Mouse (Mus musculus) neural tube, embryonic 13.5 days (tissue): ENCODE data around the gene Pnmal2. TPM values are rescaled to one million over a fixed set of nuclear protein-coding genes. Genes with fewer than 3 reads are reported as not detected.

Experiments used
- ATAC-seq: fragments of 200-750 bp; cut with Nextera tagmentation; 2 replicates; pipeline ENCODE4 v1.8.0; 2017; ENCODE audit warnings: low read depth, mild to moderate bottlenecking, moderate TSS enrichment, moderate library complexity
- H3K27ac ChIP-seq: fragments of 300-500 bp; sonication (generic); replicated peaks from 2 replicates; pipeline ENCODE4 v1.5.1; 2015; ENCODE audit warnings: moderate library complexity, mild to moderate bottlenecking, inconsistent platforms
- H3K27me3 ChIP-seq: fragments of 300-500 bp; sonication (generic); 2 replicates; pipeline ENCODE4 v1.6.1; 2015; ENCODE audit warnings: mild to moderate bottlenecking, inconsistent platforms
- H3K36me3 ChIP-seq: fragments of 300-500 bp; sonication (generic); 2 replicates; pipeline ENCODE4 v1.6.1; 2015; ENCODE audit warnings: mild to moderate bottlenecking, inconsistent platforms
- H3K4me1 ChIP-seq: fragments of 300-500 bp; sonication (generic); replicated peaks from 2 replicates; pipeline ENCODE4 v1.6.1; 2015; ENCODE audit warnings: inconsistent platforms
- H3K4me2 ChIP-seq: fragments of 300-500 bp; sonication (generic); 2 replicates; pipeline ENCODE4 v1.6.1; 2015; ENCODE audit warnings: inconsistent platforms, mild to moderate bottlenecking, moderate library complexity
- H3K4me3 ChIP-seq: fragments of 300-500 bp; sonication (generic); 2 replicates; pipeline ENCODE4 v1.5.1; 2015; ENCODE audit warnings: mild to moderate bottlenecking, inconsistent platforms
- H3K9ac ChIP-seq: fragments of 300-500 bp; sonication (generic); 2 replicates; pipeline ENCODE4 v1.6.1; 2015; ENCODE audit warnings: moderate library complexity, mild to moderate bottlenecking, inconsistent platforms
- H3K9me3 ChIP-seq: fragments of 300-500 bp; sonication (generic); 2 replicates; pipeline ENCODE4 v1.6.1; 2016; ENCODE audit warnings: inconsistent platforms
- WGBS: fragments of 180-500 bp; shearing (Covaris S2); methylation state at CpG from one replicate; pipeline ENCODE4 v1.1.7; 2015; 5-methylcytosine and 5-hydroxymethylcytosine counted together
- polyA plus RNA-seq: library from polyadenylated mRNA; unstranded; fragments of >200 nt; fragmentation: Nextera tagmentation; extraction: Ambion mirVana; gene quantifications from 2 replicates; pipeline ENCODE4 v1.2.1, GENCODE M21; 2015

Gene Pnmal2
- polyA plus RNA-seq, 1 experiment from 2014 or later: 76.2 TPM

- Histone ChIP-seq H3K4me2 (0 out of 2 replicates have a peak overlapping the region, but pooled peaks have one; percentile 7), H3K27ac (no peak overlapping the region), H3K9ac (0 out of 2 replicates have a peak overlapping the region, but pooled peaks have one; percentile 45), H3K9me3 (no peaks in the 10 kb centered on the region), H3K4me3 (no peak overlapping the region), H3K4me1 (peaks cover 33% of the 10 kb centered on the region), H3K27me3 (no peaks in the 10 kb centered on the region; the same call in 1 of the 2 replicates), H3K36me3 (0 out of 2 replicates have a peak, but pooled peaks cover under 1% of the 10 kb centered on the region)
- no peak for ATAC-seq
- 73% methylated on average over 11 of the region's 11 CpGs for WGBS
Observed at GRCm38 (mm10) chr7:16908859-16909258, 35.6 kb upstream of the Pnmal2 start.

DNA sequence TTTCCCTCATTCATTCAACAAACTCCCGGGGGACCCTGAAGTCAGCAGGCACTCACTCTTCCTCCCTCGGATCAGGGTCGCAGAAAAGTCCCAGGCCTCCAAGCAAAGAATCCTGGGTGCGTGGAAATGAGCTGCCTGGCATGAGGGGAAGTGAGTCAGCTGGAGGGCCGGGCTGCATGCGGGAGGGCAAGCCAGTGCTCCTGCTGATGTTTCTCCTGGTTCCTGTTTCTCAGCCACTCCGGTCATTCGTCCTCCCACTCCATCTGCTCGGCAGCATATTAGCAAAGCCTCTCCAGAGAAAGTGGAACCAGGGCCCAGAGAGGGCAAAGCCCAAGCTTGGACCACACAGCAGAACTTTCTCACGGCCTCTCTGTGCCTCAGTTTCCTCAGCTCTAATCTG is 34.6 kb upstream of the Pnmal2 start:
- Histone ChIP-seq H3K4me1 (peaks cover 32% of the 10 kb centered on the region), H3K4me2 (no peak overlapping the region), H3K9ac (no peak overlapping the region), H3K36me3 (peaks cover 11% of the 10 kb centered on the region), H3K27ac (no peak overlapping the region), H3K27me3 (no peaks in the 10 kb centered on the region; the same call in 1 of the 2 replicates), H3K9me3 (no peaks in the 10 kb centered on the region), H3K4me3 (no peak overlapping the region)
- 52% methylated on average over 10 of the region's 10 CpGs for WGBS
- no peak for ATAC-seq

GRCm38 (mm10) chr7:16911904-16912303 is 32.6 kb upstream of the Pnmal2 start:
- H3K36me3 ChIP-seq: peaks cover 31% of the 10 kb centered on the region

DNA sequence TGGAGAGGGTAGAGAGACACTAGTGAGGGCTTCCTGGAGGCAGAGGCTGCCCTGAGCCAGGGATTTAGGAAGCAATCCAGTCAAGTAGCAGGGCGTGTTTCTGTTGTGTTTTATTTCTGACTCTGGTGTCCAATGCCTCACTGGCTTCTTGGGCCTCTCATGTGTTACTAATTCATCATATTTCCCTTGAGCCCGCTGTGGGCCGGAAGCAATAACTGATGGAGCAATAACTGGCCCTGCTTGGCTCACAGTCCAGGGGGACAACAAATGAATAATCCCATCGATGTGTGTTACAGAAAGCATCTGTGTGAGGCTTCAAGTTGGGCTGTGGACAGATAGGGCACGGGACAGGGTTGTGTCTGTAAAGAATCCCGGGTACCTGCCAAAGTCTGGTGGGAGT is 32.1 kb upstream of the Pnmal2 start:
- Histone ChIP-seq H3K27me3 (no peaks in the 10 kb centered on the region; the same call in 1 of the 2 replicates), H3K36me3 (peaks cover 35% of the 10 kb centered on the region), H3K4me3 (no peak overlapping the region), H3K27ac (no peak overlapping the region), H3K4me2 (no peak overlapping the region), H3K9ac (no peak overlapping the region), H3K4me1 (peaks cover 26% of the 10 kb centered on the region), H3K9me3 (no peaks in the 10 kb centered on the region)
- ATAC-seq: no peak
- 62% methylated on average over 6 of the region's 6 CpGs for WGBS

More at GRCm38 (mm10) chr7:16911904-16912303, 32.6 kb upstream of the Pnmal2 start:
- no peaks in the 10 kb centered on the region for H3K9me3 ChIP-seq
- no peak overlapping the region for H3K4me3 ChIP-seq
- no peak for ATAC-seq
- peaks cover 23% of the 10 kb centered on the region for H3K4me1 ChIP-seq
- no peak overlapping the region for H3K9ac ChIP-seq
- no peak overlapping the region for H3K27ac ChIP-seq
- WGBS: 91% methylated on average over 3 of the region's 3 CpGs
- H3K4me2 ChIP-seq: no peak overlapping the region
- no peaks in the 10 kb centered on the region; the same call in 1 of the 2 replicates for H3K27me3 ChIP-seq

GRCm38 (mm10) chr7:16913806-16914452 is 30.6 kb upstream of the Pnmal2 start:
- peak; percentile 23 for ATAC-seq
- Histone ChIP-seq H3K36me3 (peaks cover 51% of the 10 kb centered on the region), H3K4me1 (peaks cover 42% of the 10 kb centered on the region)

DNA sequence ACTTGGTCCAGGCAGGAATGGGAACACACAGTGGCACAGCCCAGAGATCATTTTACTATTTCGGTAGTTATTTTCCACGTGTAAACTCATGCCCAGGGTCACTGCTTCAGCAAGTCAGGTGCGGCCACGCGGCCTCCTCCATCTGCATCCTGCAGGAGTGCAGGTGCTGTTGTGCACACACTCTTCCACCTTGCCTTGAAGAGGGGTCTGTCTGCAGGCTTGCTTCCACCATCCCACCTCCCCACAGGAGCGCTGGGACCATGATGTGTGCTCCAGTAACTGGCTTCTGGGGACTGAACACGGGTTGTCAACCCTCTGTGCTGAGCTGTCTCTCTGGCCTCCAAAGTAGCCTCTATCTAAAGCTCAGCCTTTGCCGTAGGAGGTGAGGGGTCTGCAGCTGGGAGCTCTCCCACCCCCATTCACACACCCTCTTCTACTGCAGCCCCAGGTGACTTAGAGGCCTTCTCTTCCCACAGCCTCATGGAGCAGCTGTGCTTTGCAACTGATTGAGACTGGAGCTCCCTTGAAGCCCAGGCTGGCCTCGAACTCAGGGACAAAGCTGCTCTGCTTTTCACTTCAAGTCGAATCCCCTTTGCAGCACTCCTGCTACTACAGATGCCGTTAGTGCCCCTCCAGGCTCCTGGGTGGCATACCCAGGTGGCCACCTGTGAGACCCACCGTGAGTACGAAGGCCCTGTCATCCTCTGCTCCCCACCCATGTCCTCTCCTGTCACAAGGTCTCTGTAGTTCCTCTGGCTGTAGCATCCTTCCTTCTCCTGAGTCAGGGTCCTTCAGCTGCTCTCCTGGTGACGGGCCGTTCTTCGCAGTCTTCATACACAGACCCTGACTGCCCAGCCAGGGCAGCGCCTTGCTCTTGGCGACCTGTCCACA is 29.8 kb upstream of the Pnmal2 start:
- 83% methylated on average over 18 of the region's 18 CpGs for WGBS
- H3K9ac ChIP-seq: no peak overlapping the region
- no peak; the same call in 1 of the 2 replicates for ATAC-seq

More at GRCm38 (mm10) chr7:16913806-16914452, 30.6 kb upstream of the Pnmal2 start:
- Histone ChIP-seq H3K9ac (no peak overlapping the region), H3K4me2 (no peak overlapping the region), H3K27me3 (no peaks in the 10 kb centered on the region; the same call in 1 of the 2 replicates), H3K4me3 (no peak overlapping the region), H3K9me3 (no peaks in the 10 kb centered on the region), H3K27ac (0 out of 2 replicates have a peak overlapping the region, but pooled peaks have one; percentile 18)
- WGBS: 40% methylated on average over 10 of the region's 10 CpGs

DNA sequence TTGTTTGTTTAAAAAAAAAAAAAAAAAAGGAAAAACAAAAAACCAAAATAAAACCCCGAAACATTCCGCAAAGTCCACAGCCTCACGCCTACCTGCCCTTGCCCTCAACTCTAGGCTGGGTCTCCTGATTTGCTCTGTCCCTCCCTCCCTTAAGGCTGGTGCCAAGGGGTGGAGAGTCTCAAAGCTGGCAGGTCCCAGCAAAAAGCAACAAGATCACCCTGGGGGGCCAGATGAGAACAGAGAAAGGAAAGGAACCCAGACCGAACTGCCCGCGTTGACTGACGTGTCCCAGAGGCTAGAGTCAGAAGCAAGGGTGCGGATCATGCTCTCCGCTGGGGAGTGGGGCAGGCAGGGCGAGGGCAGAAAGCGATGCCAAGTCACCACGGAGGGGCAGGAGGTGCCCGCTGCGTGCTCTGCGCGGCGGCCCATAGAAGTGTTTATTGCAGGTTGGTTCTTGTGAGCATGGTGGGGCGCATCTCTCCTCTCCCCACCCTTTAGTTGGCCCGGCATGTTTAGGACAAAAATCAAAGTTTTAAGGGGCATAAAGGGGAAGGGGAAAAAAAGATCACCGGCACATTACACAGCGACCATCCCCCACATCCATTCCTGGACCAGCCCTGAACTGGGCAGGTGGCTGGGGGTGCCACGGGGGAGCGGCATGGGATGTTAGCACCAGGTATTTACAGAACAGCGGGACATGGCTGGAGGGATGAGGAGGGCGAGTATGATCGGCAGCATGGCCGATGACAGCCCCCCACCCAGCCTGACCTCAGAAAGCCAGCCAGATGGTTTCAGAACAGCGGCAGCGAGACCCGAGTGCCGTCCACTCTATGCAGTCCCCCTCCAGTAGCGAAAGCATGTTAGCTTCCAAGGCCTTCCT is 28.8 kb upstream of the Pnmal2 start:
- no peaks in the 10 kb centered on the region for H3K27me3 ChIP-seq
- peaks cover 60% of the 10 kb centered on the region for H3K4me1 ChIP-seq
- no peak for ATAC-seq
- no peak overlapping the region for H3K4me3 ChIP-seq
- WGBS: 90% methylated on average over 32 of the region's 32 CpGs
- no peak overlapping the region for H3K4me2 ChIP-seq
- H3K9ac ChIP-seq: no peak overlapping the region
- H3K27ac ChIP-seq: no peak overlapping the region
- peaks cover 65% of the 10 kb centered on the region for H3K36me3 ChIP-seq
- no peaks in the 10 kb centered on the region for H3K9me3 ChIP-seq

More for the DNA sequence above, 29.8 kb upstream of the Pnmal2 start:
- H3K36me3 ChIP-seq: peaks cover 59% of the 10 kb centered on the region
- H3K4me1 ChIP-seq: peaks cover 50% of the 10 kb centered on the region
- H3K9me3 ChIP-seq: no peaks in the 10 kb centered on the region
- no peaks in the 10 kb centered on the region for H3K27me3 ChIP-seq
- H3K4me2 ChIP-seq: no peak overlapping the region
- H3K4me3 ChIP-seq: no peak overlapping the region
- 0 out of 2 replicates have a peak overlapping the region, but pooled peaks have one; percentile 18 for H3K27ac ChIP-seq

GRCm38 (mm10) chr7:16916342-16917265 is 27.9 kb upstream of the Pnmal2 start:
- 87% methylated on average over 30 of the region's 30 CpGs for WGBS
- Histone ChIP-seq H3K27me3 (no peaks in the 10 kb centered on the region), H3K9ac (0 out of 2 replicates have a peak overlapping the region, but pooled peaks have one; percentile 12), H3K4me3 (no peak overlapping the region), H3K9me3 (no peaks in the 10 kb centered on the region), H3K4me2 (no peak overlapping the region), H3K4me1 (peaks cover 69% of the 10 kb centered on the region), H3K27ac (0 out of 2 replicates have a peak overlapping the region, but pooled peaks have one; percentile 19), H3K36me3 (peaks cover 65% of the 10 kb centered on the region)
- no peak for ATAC-seq

DNA sequence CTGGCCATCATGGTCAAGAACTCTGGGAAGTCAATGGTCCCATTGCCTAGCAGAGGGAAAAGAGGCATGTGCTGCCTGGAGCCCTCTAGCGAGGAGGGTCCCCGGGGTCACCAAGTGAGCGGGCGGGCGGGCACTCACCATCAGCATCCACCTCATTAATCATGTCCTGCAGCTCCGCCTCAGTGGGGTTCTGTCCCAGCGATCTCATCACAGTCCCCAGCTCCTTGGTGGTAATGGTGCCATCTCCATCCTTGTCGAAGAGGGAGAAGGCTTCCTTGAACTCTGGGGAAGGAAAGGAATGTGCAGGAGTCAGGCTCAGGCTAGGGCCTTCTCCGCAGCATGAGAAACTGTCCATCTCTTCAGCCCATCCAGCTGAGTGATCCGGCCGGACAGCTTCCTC is 27.0 kb upstream of the Pnmal2 start:
- Histone ChIP-seq H3K27ac (peak overlapping the region; percentile 49; the same call in 1 of the 2 replicates), H3K4me2 (no peak overlapping the region), H3K9me3 (no peaks in the 10 kb centered on the region), H3K9ac (0 out of 2 replicates have a peak overlapping the region, but pooled peaks have one; percentile 9), H3K4me1 (peaks cover 72% of the 10 kb centered on the region), H3K36me3 (peaks cover 65% of the 10 kb centered on the region), H3K27me3 (no peaks in the 10 kb centered on the region), H3K4me3 (no peak overlapping the region)
- 61% methylated on average over 11 of the region's 11 CpGs for WGBS
- no peak for ATAC-seq

GRCm38 (mm10) chr7:16918014-16918413 is 26.5 kb upstream of the Pnmal2 start:
- Histone ChIP-seq H3K27ac (peak overlapping the region; percentile 49; the same call in 1 of the 2 replicates), H3K4me2 (no peak overlapping the region), H3K9ac (peak overlapping the region; percentile 9; the same call in 1 of the 2 replicates), H3K4me3 (no peak overlapping the region), H3K27me3 (no peaks in the 10 kb centered on the region), H3K9me3 (no peaks in the 10 kb centered on the region), H3K36me3 (peaks cover 65% of the 10 kb centered on the region), H3K4me1 (peaks cover 72% of the 10 kb centered on the region)
- no peak for ATAC-seq
- 60% methylated on average over 9 of the region's 9 CpGs for WGBS
